Mouse (Mus musculus): ENCODE measurements around the gene Tfcp2. TPM values are rescaled to one million over a fixed set of nuclear protein-coding genes. Genes with fewer than 3 reads are reported as not detected.
"Not testable (repeated sequence)": the region's sequence is repeated elsewhere in the genome, so short reads cannot be mapped to it uniquely, and the experiment has no call there.

The Tfcp2 gene
- polyA plus RNA-seq, 1 experiment: 22.6 TPM

GRCm38 (mm10) chr15:100566531-100566930 is 14.7 kb upstream of the Tfcp2 start:
- no peaks in the 10 kb centered on the region for H3K4me1 ChIP-seq (ENCODE audit: control insufficient read depth, insufficient read depth, low read length)
- TF ChIP-seq CTCF (IDR thresholded peaks at IDR 0.05; ENCODE audit: extremely low read depth, insufficient read depth, low read length) (no peak), POLR2A (IDR thresholded peaks at IDR 0.05; ENCODE audit: extremely low read depth, insufficient read depth, low read length) (no peak)
- H3K4me3 ChIP-seq (ENCODE audit: insufficient read depth, low read length): no peak overlapping the region
- H3K27ac ChIP-seq (ENCODE audit: insufficient read depth, low read length): no peak overlapping the region

- TF ChIP-seq POLR2A (IDR thresholded peaks at IDR 0.05; ENCODE audit: extremely low read depth, insufficient read depth, low read length) (no peak), CTCF (IDR thresholded peaks at IDR 0.05; ENCODE audit: extremely low read depth, insufficient read depth, low read length) (no peak)
- no peaks in the 10 kb centered on the region for H3K4me1 ChIP-seq (ENCODE audit: control insufficient read depth, insufficient read depth, low read length)
- no peak overlapping the region for H3K4me3 ChIP-seq (ENCODE audit: insufficient read depth, low read length)
- no peak overlapping the region for H3K27ac ChIP-seq (ENCODE audit: insufficient read depth, low read length)
Observed at GRCm38 (mm10) chr15:100557705-100558433, 6.1 kb upstream of the Tfcp2 start.

GRCm38 (mm10) chr15:100556378-100556777 is 4.6 kb upstream of the Tfcp2 start:
- Histone ChIP-seq H3K27ac (ENCODE audit: insufficient read depth, low read length) (no peak overlapping the region), H3K4me1 (ENCODE audit: control insufficient read depth, insufficient read depth, low read length) (no peaks in the 10 kb centered on the region), H3K4me3 (ENCODE audit: insufficient read depth, low read length) (no peak overlapping the region)
- TF ChIP-seq CTCF (IDR thresholded peaks at IDR 0.05; ENCODE audit: extremely low read depth, insufficient read depth, low read length) (no peak), POLR2A (IDR thresholded peaks at IDR 0.05; ENCODE audit: extremely low read depth, insufficient read depth, low read length) (no peak)

- no peak overlapping the region for H3K4me3 ChIP-seq (ENCODE audit: insufficient read depth, low read length)
- TF ChIP-seq POLR2A (IDR thresholded peaks at IDR 0.05; ENCODE audit: extremely low read depth, insufficient read depth, low read length) (no peak), CTCF (IDR thresholded peaks at IDR 0.05; ENCODE audit: extremely low read depth, insufficient read depth, low read length) (no peak)
- no peak overlapping the region for H3K27ac ChIP-seq (ENCODE audit: insufficient read depth, low read length)
- peaks cover under 1% of the 10 kb centered on the region; the same call in 1 of the 2 replicates for H3K4me1 ChIP-seq (ENCODE audit: control insufficient read depth, insufficient read depth, low read length)
Observed at GRCm38 (mm10) chr15:100555965-100556364, 4.2 kb upstream of the Tfcp2 start.

GRCm38 (mm10) chr15:100550280-100550679 is 1.5 kb downstream of the Tfcp2 start:
- H3K27ac ChIP-seq (ENCODE audit: insufficient read depth, low read length): no peak overlapping the region
- H3K4me3 ChIP-seq (ENCODE audit: insufficient read depth, low read length): no peak overlapping the region; the same call in 1 of the 2 replicates
- H3K4me1 ChIP-seq (ENCODE audit: control insufficient read depth, insufficient read depth, low read length): peaks cover 2% of the 10 kb centered on the region; the same call in 1 of the 2 replicates
- TF ChIP-seq CTCF (IDR thresholded peaks at IDR 0.05; ENCODE audit: extremely low read depth, insufficient read depth, low read length) (no peak), POLR2A (IDR thresholded peaks at IDR 0.05; ENCODE audit: extremely low read depth, insufficient read depth, low read length) (no peak)

- H3K4me3 ChIP-seq (ENCODE audit: insufficient read depth, low read length); H3K27ac ChIP-seq (ENCODE audit: insufficient read depth, low read length); H3K4me1 ChIP-seq (ENCODE audit: control insufficient read depth, insufficient read depth, low read length): not testable (repeated sequence)
Observed at GRCm38 (mm10) chr15:100543651-100544030, 8.2 kb downstream of the Tfcp2 start.

- not testable (repeated sequence) for H3K4me1 ChIP-seq (ENCODE audit: control insufficient read depth, insufficient read depth, low read length)
Observed at GRCm38 (mm10) chr15:100542876-100543650, 8.7 kb downstream of the Tfcp2 start.

GRCm38 (mm10) chr15:100541426-100541825 is 10.4 kb downstream of the Tfcp2 start:
- Histone ChIP-seq H3K27ac (ENCODE audit: insufficient read depth, low read length) (no peak overlapping the region), H3K4me1 (ENCODE audit: control insufficient read depth, insufficient read depth, low read length) (peaks cover 2% of the 10 kb centered on the region), H3K4me3 (ENCODE audit: insufficient read depth, low read length) (no peak overlapping the region)
- TF ChIP-seq POLR2A (IDR thresholded peaks at IDR 0.05; ENCODE audit: extremely low read depth, insufficient read depth, low read length): no peak
- TF ChIP-seq CTCF (IDR thresholded peaks at IDR 0.05; ENCODE audit: extremely low read depth, insufficient read depth, low read length): no peak

More at GRCm38 (mm10) chr15:100542876-100543650, 8.7 kb downstream of the Tfcp2 start:
- H3K4me3 ChIP-seq (ENCODE audit: insufficient read depth, low read length); H3K27ac ChIP-seq (ENCODE audit: insufficient read depth, low read length): not testable (repeated sequence)

GRCm38 (mm10) chr15:100541001-100541400 is 10.8 kb downstream of the Tfcp2 start:
- not testable (repeated sequence) for H3K27ac ChIP-seq (ENCODE audit: insufficient read depth, low read length); H3K4me1 ChIP-seq (ENCODE audit: control insufficient read depth, insufficient read depth, low read length); H3K4me3 ChIP-seq (ENCODE audit: insufficient read depth, low read length)

GRCm38 (mm10) chr15:100539411-100539810 is 12.4 kb downstream of the Tfcp2 start:
- H3K4me3 ChIP-seq (ENCODE audit: insufficient read depth, low read length): no peak overlapping the region
- H3K4me1 ChIP-seq (ENCODE audit: control insufficient read depth, insufficient read depth, low read length): peaks cover 2% of the 10 kb centered on the region
- H3K27ac ChIP-seq (ENCODE audit: insufficient read depth, low read length): no peak overlapping the region
- TF ChIP-seq CTCF (IDR thresholded peaks at IDR 0.05; ENCODE audit: extremely low read depth, insufficient read depth, low read length): no peak
- TF ChIP-seq POLR2A (IDR thresholded peaks at IDR 0.05; ENCODE audit: extremely low read depth, insufficient read depth, low read length): no peak

Measured in cortical plate, adult 2 months (tissue).